Mouse (Mus musculus) neural tube, embryonic 15.5 days (tissue): ENCODE results near the gene Tigar. TPM values are rescaled to one million over a fixed set of nuclear protein-coding genes. Genes with fewer than 3 reads are reported as not detected.

Experiments
- ATAC-seq: fragments of 200-750 bp; cut with Nextera tagmentation; 2 replicates; pipeline ENCODE4 v1.8.0; 2017; ENCODE audit warnings: mild to moderate bottlenecking, moderate TSS enrichment, moderate library complexity; ENCODE audit not compliant: low FRiP score
- H3K27ac ChIP-seq: fragments of 300-500 bp; sonication (generic); replicated peaks from 2 replicates; pipeline ENCODE4 v1.5.1; 2015; ENCODE audit warnings: mild to moderate bottlenecking, inconsistent platforms
- H3K27me3 ChIP-seq: fragments of 300-500 bp; sonication (generic); replicated peaks from 2 replicates; pipeline ENCODE4 v1.6.1; 2015; ENCODE audit warnings: inconsistent platforms
- H3K36me3 ChIP-seq: fragments of 300-500 bp; sonication (generic); 2 replicates; pipeline ENCODE4 v1.6.1; 2015; ENCODE audit warnings: inconsistent platforms
- H3K4me1 ChIP-seq: fragments of 300-500 bp; sonication (generic); 2 replicates; pipeline ENCODE4 v1.6.1; 2015; ENCODE audit warnings: inconsistent platforms
- H3K4me2 ChIP-seq: fragments of 300-500 bp; sonication (generic); 2 replicates; pipeline ENCODE4 v1.6.1; 2015; ENCODE audit warnings: inconsistent platforms, mild to moderate bottlenecking, moderate library complexity
- H3K4me3 ChIP-seq: fragments of 300-500 bp; sonication (generic); replicated peaks from 2 replicates; pipeline ENCODE4 v1.5.1; 2015; ENCODE audit warnings: mild to moderate bottlenecking, inconsistent platforms
- H3K9ac ChIP-seq: fragments of 300-500 bp; sonication (generic); replicated peaks from 2 replicates; pipeline ENCODE4 v1.6.1; 2015; ENCODE audit warnings: mild to moderate bottlenecking, inconsistent platforms
- H3K9me3 ChIP-seq: fragments of 300-500 bp; sonication (generic); replicated peaks from 2 replicates; pipeline ENCODE4 v1.6.1; 2016; ENCODE audit warnings: inconsistent platforms
- WGBS: fragments of 180-500 bp; shearing (Covaris S2); methylation state at CpG from one replicate; pipeline ENCODE4 v1.1.7; 2015; ENCODE audit warnings: mixed read lengths; 5-methylcytosine and 5-hydroxymethylcytosine counted together
- polyA plus RNA-seq: library from polyadenylated mRNA; unstranded; fragments of >200 nt; fragmentation: Nextera tagmentation; extraction: Ambion mirVana; gene quantifications from 2 replicates; pipeline ENCODE4 v1.2.1, GENCODE M21; 2015

Gene Tigar
- 6.3 and 7.3 TPM in 2 replicates for polyA plus RNA-seq

- H3K27ac ChIP-seq: peak within 1 kb of the TSS; percentile 68
These were observed at the start of gene Tigar for GRCm38 (mm10) chr6:127109402-127109930. Gene Tigar, minus strand, starts transcription at chr6:127109557.

DNA sequence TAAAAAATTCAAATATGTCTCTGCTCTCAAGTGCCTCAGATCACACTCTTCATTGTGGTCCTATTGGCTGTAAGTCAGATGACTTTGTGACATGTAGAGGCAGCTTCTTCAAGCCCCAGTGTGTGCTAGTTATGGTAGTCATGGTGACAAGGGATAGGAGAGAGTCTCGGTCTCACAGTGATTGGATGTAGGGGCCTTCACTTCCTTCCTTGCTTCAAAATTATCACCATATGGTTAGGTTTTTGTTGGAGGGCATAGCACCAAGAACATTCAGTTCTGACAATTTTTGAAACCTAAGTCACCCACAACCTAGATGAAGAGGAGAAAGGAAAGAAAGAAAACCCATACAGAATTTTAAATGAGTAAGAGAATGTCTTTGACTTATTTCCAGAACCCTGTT is 48.0 kb upstream of the Tigar start:
- Histone ChIP-seq H3K36me3 (no peaks in the 10 kb centered on the region), H3K27ac (no peak overlapping the region), H3K4me3 (no peak overlapping the region), H3K9me3 (no peaks in the 10 kb centered on the region), H3K4me1 (peaks cover 35% of the 10 kb centered on the region), H3K4me2 (no peak overlapping the region), H3K9ac (no peak overlapping the region), H3K27me3 (peaks cover 44% of the 10 kb centered on the region)
- WGBS: 63% methylated on average over 1 of the region's 1 CpGs
- ATAC-seq: no peak

More at GRCm38 (mm10) chr6:127109402-127109930, at the start of gene Tigar:
- peak within 1 kb of the TSS; percentile 85 for H3K4me2 ChIP-seq
- no peaks in the 10 kb centered on the region for H3K27me3 ChIP-seq
- peak; percentile 100 for ATAC-seq
- WGBS: under 1% methylated on average over 37 of the region's 37 CpGs
- H3K4me1 ChIP-seq: peaks cover 14% of the 10 kb centered on the region
- peak within 1 kb of the TSS; percentile 58 for H3K4me3 ChIP-seq
- no peaks in the 10 kb centered on the region for H3K36me3 ChIP-seq
- H3K9ac ChIP-seq: peak within 1 kb of the TSS; percentile 51
- no peaks in the 10 kb centered on the region for H3K9me3 ChIP-seq

GRCm38 (mm10) chr6:127155468-127155867 is 46.1 kb upstream of the Tigar start:
- peaks cover 57% of the 10 kb centered on the region for H3K27me3 ChIP-seq
- peak overlapping the region; percentile 48 for H3K4me3 ChIP-seq
- H3K4me1 ChIP-seq: peaks cover 53% of the 10 kb centered on the region
- WGBS: under 1% methylated on average over 15 of the region's 15 CpGs
- no peaks in the 10 kb centered on the region for H3K36me3 ChIP-seq
- no peak overlapping the region for H3K27ac ChIP-seq
- peak overlapping the region; percentile 6; the same call in 1 of the 2 replicates for H3K9ac ChIP-seq
- H3K4me2 ChIP-seq: peak overlapping the region; percentile 89
- ATAC-seq: no peak
- H3K9me3 ChIP-seq: no peaks in the 10 kb centered on the region

GRCm38 (mm10) chr6:127154708-127155268 is 45.4 kb upstream of the Tigar start:
- H3K4me3 ChIP-seq: peak overlapping the region; percentile 48
- no peaks in the 10 kb centered on the region for H3K9me3 ChIP-seq
- peak overlapping the region; percentile 6; the same call in 1 of the 2 replicates for H3K9ac ChIP-seq
- H3K36me3 ChIP-seq: no peaks in the 10 kb centered on the region
- ATAC-seq: no peak
- H3K27me3 ChIP-seq: peaks cover 59% of the 10 kb centered on the region
- H3K27ac ChIP-seq: peak overlapping the region; percentile 68; the same call in 1 of the 2 replicates
- H3K4me1 ChIP-seq: peaks cover 60% of the 10 kb centered on the region
- under 1% methylated on average over 34 of the region's 34 CpGs for WGBS
- H3K4me2 ChIP-seq: peak overlapping the region; percentile 89

DNA sequence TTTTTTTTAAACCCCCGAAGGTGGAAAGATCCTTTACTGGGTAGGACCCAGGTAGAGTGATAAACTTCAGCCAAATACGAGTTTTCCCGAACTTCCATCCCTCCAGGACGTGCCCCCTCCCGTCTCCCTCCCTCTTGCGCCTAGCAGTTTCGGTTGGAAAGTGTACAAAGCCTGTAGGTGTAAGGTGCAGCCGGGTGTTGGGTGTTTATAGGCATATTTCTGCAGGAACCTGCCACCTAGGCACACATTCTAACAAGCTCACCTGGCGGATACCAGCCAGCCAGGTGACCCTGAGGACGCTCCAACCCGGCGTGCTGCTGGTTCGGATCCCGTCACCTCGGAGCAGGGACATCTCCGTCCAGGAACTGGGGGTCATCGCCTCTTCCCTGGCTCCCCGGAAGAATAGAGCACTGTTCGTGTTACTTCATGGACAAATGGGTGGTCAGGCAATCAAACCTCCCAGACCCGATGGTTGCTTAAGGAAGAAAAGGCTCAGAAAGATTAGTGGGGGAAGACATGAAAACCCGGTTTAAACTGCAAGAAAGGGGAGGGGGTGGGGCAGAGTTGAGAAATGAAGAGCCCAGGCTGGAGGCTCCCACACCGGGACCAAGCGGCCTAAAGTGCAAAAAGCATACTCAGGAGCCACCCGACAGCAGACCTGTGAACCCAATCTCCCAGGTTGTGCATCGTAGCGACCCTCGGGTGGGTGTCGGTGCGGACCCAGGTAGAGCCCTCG is 44.8 kb upstream of the Tigar start:
- WGBS: under 1% methylated on average over 30 of the region's 30 CpGs
- ATAC-seq: no peak
- Histone ChIP-seq H3K27ac (peak overlapping the region; percentile 68; the same call in 1 of the 2 replicates), H3K27me3 (peaks cover 64% of the 10 kb centered on the region), H3K4me1 (peaks cover 67% of the 10 kb centered on the region), H3K4me2 (peak overlapping the region; percentile 89), H3K9me3 (no peaks in the 10 kb centered on the region), H3K4me3 (peak overlapping the region; percentile 48), H3K36me3 (no peaks in the 10 kb centered on the region), H3K9ac (no peak overlapping the region)

DNA sequence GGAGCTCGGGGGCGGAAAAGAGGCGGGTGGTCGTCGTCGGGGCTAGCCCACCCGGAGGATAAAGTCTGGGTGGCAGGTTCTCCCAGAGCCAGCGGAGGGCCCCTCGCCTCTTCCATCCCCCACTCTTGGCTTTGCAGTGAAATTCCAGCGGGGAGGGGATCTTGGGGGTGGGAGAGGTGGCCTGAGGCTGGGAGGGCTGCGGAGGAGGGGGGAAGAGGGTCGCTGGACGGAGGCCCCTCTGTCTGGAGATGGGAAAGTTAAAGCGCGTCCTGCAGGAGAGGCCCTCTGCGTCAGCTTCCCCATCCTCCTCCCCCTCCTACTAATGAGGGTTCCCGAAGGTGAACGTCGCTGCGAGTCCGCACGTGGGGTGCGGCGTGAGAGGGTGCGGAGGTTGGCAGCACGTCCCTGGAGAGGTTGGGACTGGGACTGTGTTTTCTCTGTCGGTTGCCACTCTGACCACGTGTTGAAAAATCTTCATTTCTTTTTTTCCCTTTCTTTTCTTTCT is 44.0 kb upstream of the Tigar start:
- Histone ChIP-seq H3K9ac (no peak overlapping the region), H3K27ac (no peak overlapping the region), H3K27me3 (peaks cover 66% of the 10 kb centered on the region), H3K4me3 (peak overlapping the region; percentile 48), H3K4me2 (peak overlapping the region; percentile 89), H3K4me1 (peaks cover 74% of the 10 kb centered on the region), H3K36me3 (no peaks in the 10 kb centered on the region), H3K9me3 (no peaks in the 10 kb centered on the region)
- ATAC-seq: no peak
- under 1% methylated on average over 27 of the region's 28 CpGs for WGBS

DNA sequence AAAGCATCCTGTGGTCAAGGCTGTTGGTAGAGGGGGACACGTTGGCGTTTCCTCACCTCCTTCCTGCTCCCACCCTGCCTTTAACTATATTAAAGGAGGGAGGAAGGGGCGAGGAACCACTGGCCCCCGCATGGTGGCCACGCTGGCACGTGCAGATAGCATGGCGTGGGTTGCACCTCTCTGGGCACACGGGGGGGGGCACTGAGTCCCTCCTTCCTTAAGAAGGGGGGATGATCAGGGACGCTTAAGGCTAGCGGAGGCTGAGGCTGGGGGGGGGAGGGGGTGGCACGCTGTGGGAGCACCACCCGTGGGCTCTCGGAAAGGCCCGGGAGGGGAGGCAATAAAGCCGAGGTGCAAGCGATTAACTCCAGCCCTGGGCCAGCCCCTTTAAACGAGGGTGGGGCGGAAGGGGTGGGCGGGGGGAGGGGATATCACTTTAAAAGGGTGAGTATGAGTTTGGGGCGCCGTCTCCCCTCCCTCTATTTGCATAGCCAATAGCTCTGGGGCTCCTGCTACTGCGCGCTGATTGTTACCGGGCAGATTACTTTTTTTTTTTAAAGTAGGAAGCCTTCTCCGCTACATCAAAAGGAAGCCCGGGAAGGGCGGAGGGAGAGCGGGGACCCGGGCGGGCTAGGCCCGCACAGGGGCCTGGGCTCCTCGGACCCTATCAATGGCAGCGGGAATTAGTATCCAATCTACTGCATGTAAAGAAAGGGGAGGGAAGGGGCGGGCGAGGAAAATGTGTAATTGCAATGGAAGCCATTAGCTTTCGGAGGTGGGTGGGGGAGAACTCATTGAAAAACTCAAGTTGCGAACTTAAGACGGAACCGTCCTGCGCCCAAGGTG is 43.0 kb upstream of the Tigar start, which contains the start of gene Ccnd2:
TSS of gene Ccnd2 (minus strand) at position 88 of the 846 bp plus-strand sequence.
- Histone ChIP-seq H3K4me1 (peaks cover 78% of the 10 kb centered on the region), H3K4me2 (peak within 1 kb of the TSS; percentile 89), H3K9me3 (no peaks in the 10 kb centered on the region), H3K9ac (peak within 1 kb of the TSS; percentile 48), H3K4me3 (peak within 1 kb of the TSS; percentile 48), H3K27ac (peak within 1 kb of the TSS; percentile 66), H3K27me3 (peaks cover 65% of the 10 kb centered on the region), H3K36me3 (no peaks in the 10 kb centered on the region)
- ATAC-seq: peak; percentile 62
- WGBS: under 1% methylated on average over 40 of the region's 40 CpGs

- Histone ChIP-seq H3K9me3 (no peaks in the 10 kb centered on the region), H3K4me2 (peak overlapping the region; percentile 89), H3K27ac (peak overlapping the region; percentile 66), H3K36me3 (no peaks in the 10 kb centered on the region), H3K27me3 (peaks cover 61% of the 10 kb centered on the region), H3K4me1 (peaks cover 78% of the 10 kb centered on the region), H3K9ac (peak overlapping the region; percentile 48), H3K4me3 (peak overlapping the region; percentile 48)
- 0% methylated on average over 29 of the region's 29 CpGs for WGBS
- peak; percentile 25 for ATAC-seq
These were observed 42.3 kb upstream of the Tigar start for GRCm38 (mm10) chr6:127151565-127152105.

DNA sequence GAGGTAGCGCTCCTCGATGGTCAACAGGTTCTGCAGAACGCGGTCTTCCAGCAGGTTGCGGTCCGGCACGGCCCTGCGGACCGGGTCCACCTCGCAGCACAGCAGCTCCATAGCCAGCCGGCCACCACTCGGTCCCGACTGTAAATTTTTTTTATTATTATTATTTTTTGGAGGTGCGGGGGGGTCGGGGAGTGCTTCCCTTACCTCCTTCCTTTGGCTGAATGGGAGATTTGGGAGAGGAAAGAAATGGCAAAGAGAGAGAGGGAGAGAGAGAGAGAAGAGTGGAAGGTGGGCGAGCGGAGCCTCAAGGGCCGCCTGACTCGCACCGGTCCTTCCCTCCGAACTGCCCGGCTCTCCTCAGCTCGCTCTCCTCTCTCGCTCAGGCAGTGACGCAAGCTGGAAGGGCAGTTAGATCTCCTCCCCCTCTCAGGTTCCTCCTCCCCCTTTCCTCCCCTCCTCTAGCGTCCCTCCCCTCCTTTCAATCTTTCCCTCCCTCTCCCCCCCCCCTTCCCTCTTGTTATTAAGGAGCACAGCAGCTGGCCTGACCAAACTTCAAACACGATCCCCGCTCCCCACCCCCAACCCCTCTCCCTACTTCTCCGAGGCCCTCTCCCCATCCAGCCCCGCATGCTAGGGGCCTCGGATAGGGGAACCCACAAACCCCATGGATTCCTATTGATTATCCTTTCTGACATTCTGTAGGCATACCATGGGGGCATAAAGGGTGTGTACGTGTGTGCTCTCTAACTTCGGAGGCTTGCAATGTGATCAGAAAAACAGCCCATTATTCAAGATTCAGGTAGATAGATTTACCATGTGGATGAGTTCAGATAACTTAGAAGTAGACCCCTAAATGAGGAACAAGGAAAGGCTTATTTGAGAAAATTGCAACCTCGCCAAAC is 41.6 kb upstream of the Tigar start:
- no peaks in the 10 kb centered on the region for H3K36me3 ChIP-seq
- H3K9ac ChIP-seq: peak overlapping the region; percentile 52
- H3K4me1 ChIP-seq: peaks cover 78% of the 10 kb centered on the region
- H3K27ac ChIP-seq: peak overlapping the region; percentile 66
- H3K4me2 ChIP-seq: peak overlapping the region; percentile 89
- peaks cover 58% of the 10 kb centered on the region for H3K27me3 ChIP-seq
- H3K4me3 ChIP-seq: peak overlapping the region; percentile 48
- no peak for ATAC-seq
- under 1% methylated on average over 32 of the region's 34 CpGs for WGBS
- H3K9me3 ChIP-seq: no peaks in the 10 kb centered on the region
